Mouse (Mus musculus): Measurements from ENCODE around the gene Zc3h7b. TPM values are rescaled to one million over a fixed set of nuclear protein-coding genes. Genes with fewer than 3 reads are reported as not detected.

Zc3h7b gene
- polyA plus RNA-seq, 1 experiment from 2014 or later: 26.5 TPM

- no peak for TF ChIP-seq CTCF (IDR thresholded peaks at IDR 0.05; ENCODE audit: low read depth)
- WGBS: 91% methylated on average over 9 of the region's 9 CpGs
- no peaks in the 10 kb centered on the region for H3K9me3 ChIP-seq (replicated peaks; ENCODE audit: low read length)
- DNase-seq (ENCODE audit: low spot score): no peak
- no peaks in the 10 kb centered on the region for H3K4me1 ChIP-seq (replicated peaks; ENCODE audit: insufficient read depth, low read length)
- no peak overlapping the region for H3K9ac ChIP-seq (ENCODE audit: low read depth, low read length)
- H3K4me2 ChIP-seq (ENCODE audit: low read length): no peak overlapping the region
- H3K27ac ChIP-seq: no peak overlapping the region
- no peak for ATAC-seq (replicated peaks; ENCODE audit: low FRiP score, low read depth)
- H3K4me3 ChIP-seq (replicated peaks; ENCODE audit: low read depth, low read length): no peak overlapping the region
- H3K36me3 ChIP-seq (ENCODE audit: insufficient read depth, low read length): peaks cover 51% of the 10 kb centered on the region
- H3K27me3 ChIP-seq (ENCODE audit: insufficient read depth, low read length): no peaks in the 10 kb centered on the region
Measured at GRCm38 (mm10) chr15:81718336-81719138, 26.3 kb upstream of the Zc3h7b start.

- no peaks in the 10 kb centered on the region for H3K9me3 ChIP-seq (replicated peaks; ENCODE audit: low read length)
- no peaks in the 10 kb centered on the region for H3K27me3 ChIP-seq (ENCODE audit: insufficient read depth, low read length)
- H3K4me3 ChIP-seq (replicated peaks; ENCODE audit: low read depth, low read length): no peak overlapping the region
- WGBS: 89% methylated on average over 6 of the region's 6 CpGs
- ATAC-seq (replicated peaks; ENCODE audit: low FRiP score, low read depth) (no peak), DNase-seq (ENCODE audit: low spot score) (no peak)
- peak; percentile 15; the same call in 1 of the 2 replicates for TF ChIP-seq CTCF (IDR thresholded peaks at IDR 0.05; ENCODE audit: low read depth)
- no peak overlapping the region for H3K4me2 ChIP-seq (ENCODE audit: low read length)
- peaks cover 56% of the 10 kb centered on the region for H3K36me3 ChIP-seq (ENCODE audit: insufficient read depth, low read length)
- H3K9ac ChIP-seq (ENCODE audit: low read depth, low read length): no peak overlapping the region
- no peaks in the 10 kb centered on the region for H3K4me1 ChIP-seq (replicated peaks; ENCODE audit: insufficient read depth, low read length)
- H3K27ac ChIP-seq: no peak overlapping the region
Measured at GRCm38 (mm10) chr15:81719139-81719531, 25.7 kb upstream of the Zc3h7b start.

- Histone ChIP-seq H3K27ac (no peak overlapping the region), H3K27me3 (ENCODE audit: insufficient read depth, low read length) (no peaks in the 10 kb centered on the region), H3K9ac (ENCODE audit: low read depth, low read length) (no peak overlapping the region), H3K4me3 (replicated peaks; ENCODE audit: low read depth, low read length) (no peak overlapping the region), H3K36me3 (ENCODE audit: insufficient read depth, low read length) (peaks cover 44% of the 10 kb centered on the region), H3K4me1 (replicated peaks; ENCODE audit: insufficient read depth, low read length) (no peaks in the 10 kb centered on the region), H3K9me3 (replicated peaks; ENCODE audit: low read length) (no peaks in the 10 kb centered on the region), H3K4me2 (ENCODE audit: low read length) (no peak overlapping the region)
- TF ChIP-seq CTCF (IDR thresholded peaks at IDR 0.05; ENCODE audit: low read depth): no peak
- ATAC-seq (replicated peaks; ENCODE audit: low FRiP score, low read depth) (no peak), DNase-seq (ENCODE audit: low spot score) (no peak)
- 96% methylated on average over 5 of the region's 5 CpGs for WGBS
Measured at GRCm38 (mm10) chr15:81722361-81722760, 22.5 kb upstream of the Zc3h7b start.

GRCm38 (mm10) chr15:81723653-81724052 lies 21.2 kb upstream of the Zc3h7b start:
- Histone ChIP-seq H3K27ac (no peak overlapping the region), H3K4me1 (replicated peaks; ENCODE audit: insufficient read depth, low read length) (peaks cover 5% of the 10 kb centered on the region; the same call in 1 of the 2 replicates), H3K4me2 (ENCODE audit: low read length) (no peak overlapping the region), H3K36me3 (ENCODE audit: insufficient read depth, low read length) (peaks cover 33% of the 10 kb centered on the region), H3K4me3 (replicated peaks; ENCODE audit: low read depth, low read length) (no peak overlapping the region), H3K9ac (ENCODE audit: low read depth, low read length) (no peak overlapping the region), H3K9me3 (replicated peaks; ENCODE audit: low read length) (no peaks in the 10 kb centered on the region), H3K27me3 (ENCODE audit: insufficient read depth, low read length) (no peaks in the 10 kb centered on the region)
- DNase-seq (ENCODE audit: low spot score): no peak
- ATAC-seq (replicated peaks; ENCODE audit: low FRiP score, low read depth): no peak
- whole genome bisulfite sequencing: 87% methylated on average over 11 of the region's 11 CpGs
- no peak for TF ChIP-seq CTCF (IDR thresholded peaks at IDR 0.05; ENCODE audit: low read depth)

GRCm38 (mm10) chr15:81725965-81726364 lies 18.9 kb upstream of the Zc3h7b start:
- Histone ChIP-seq H3K27me3 (ENCODE audit: insufficient read depth, low read length) (no peaks in the 10 kb centered on the region), H3K4me1 (replicated peaks; ENCODE audit: insufficient read depth, low read length) (peaks cover 6% of the 10 kb centered on the region; the same call in 1 of the 2 replicates), H3K36me3 (ENCODE audit: insufficient read depth, low read length) (peaks cover 18% of the 10 kb centered on the region), H3K27ac (no peak overlapping the region), H3K9me3 (replicated peaks; ENCODE audit: low read length) (no peaks in the 10 kb centered on the region), H3K4me3 (replicated peaks; ENCODE audit: low read depth, low read length) (no peak overlapping the region), H3K4me2 (ENCODE audit: low read length) (no peak overlapping the region), H3K9ac (ENCODE audit: low read depth, low read length) (no peak overlapping the region)
- WGBS: 95% methylated on average over 8 of the region's 8 CpGs
- DNase-seq (ENCODE audit: low spot score): no peak
- no peak for TF ChIP-seq CTCF (IDR thresholded peaks at IDR 0.05; ENCODE audit: low read depth)
- no peak for ATAC-seq (replicated peaks; ENCODE audit: low FRiP score, low read depth)

- no peaks in the 10 kb centered on the region for H3K27me3 ChIP-seq (ENCODE audit: insufficient read depth, low read length)
- DNase-seq (ENCODE audit: low spot score) (peak; percentile 10), ATAC-seq (replicated peaks; ENCODE audit: low FRiP score, low read depth) (peak; percentile 29)
- H3K9me3 ChIP-seq (replicated peaks; ENCODE audit: low read length): no peaks in the 10 kb centered on the region
- peak overlapping the region; percentile 57 for H3K27ac ChIP-seq
- H3K4me3 ChIP-seq (replicated peaks; ENCODE audit: low read depth, low read length): peak overlapping the region; percentile 94
- under 1% methylated on average over 49 of the region's 49 CpGs for WGBS
- H3K4me2 ChIP-seq (ENCODE audit: low read length): peak overlapping the region; percentile 98
- peak overlapping the region; percentile 84 for H3K9ac ChIP-seq (ENCODE audit: low read depth, low read length)
- no peak for TF ChIP-seq CTCF (IDR thresholded peaks at IDR 0.05; ENCODE audit: low read depth)
- no peaks in the 10 kb centered on the region for H3K36me3 ChIP-seq (ENCODE audit: insufficient read depth, low read length)
- peaks cover 6% of the 10 kb centered on the region; the same call in 1 of the 2 replicates for H3K4me1 ChIP-seq (replicated peaks; ENCODE audit: insufficient read depth, low read length)
Measured at GRCm38 (mm10) chr15:81729241-81729791, 15.5 kb upstream of the Zc3h7b start.
